Mouse (Mus musculus): Measurements from ENCODE around the gene Ogdh. TPM values are rescaled to one million over a fixed set of nuclear protein-coding genes. Genes with fewer than 3 reads are reported as not detected.

Gene Ogdh
- total RNA-seq, 1 experiment, result 68.4 TPM

DNA sequence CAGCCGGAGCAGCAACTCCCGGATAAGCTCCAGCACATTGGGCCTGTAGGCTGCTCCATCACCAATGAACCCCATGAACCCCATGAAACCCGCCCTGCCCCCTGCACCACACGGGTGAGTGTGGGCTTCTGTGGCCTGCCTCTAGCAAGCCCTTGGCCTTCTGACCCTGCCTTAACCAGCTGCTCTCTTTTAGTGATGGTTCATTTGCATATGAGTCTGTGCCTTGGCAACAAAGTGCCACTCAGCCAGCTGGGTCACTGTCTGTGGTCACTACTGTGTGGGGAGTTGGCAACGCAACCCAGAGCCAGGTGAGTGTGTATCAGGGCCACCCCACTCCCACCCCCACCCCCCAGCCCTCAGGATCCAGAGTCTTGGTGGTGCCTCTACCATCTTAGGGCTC lies 104.1 kb downstream of the Ogdh start:
- Histone ChIP-seq H3K36me3 (ENCODE audit: control insufficient read depth, insufficient read depth, low read length, poor library complexity, severe bottlenecking) (peaks cover 61% of the 10 kb centered on the region), H3K4me3 (ENCODE audit: insufficient read depth in 1 of 2, low read depth in 1 of 2, low read length in 2 of 2, poor library complexity in 1 of 2, severe bottlenecking in 1 of 2) (no peak overlapping the region), H3K9me3 (ENCODE audit: control insufficient read depth, insufficient read depth, low read depth, low read length) (no peaks in the 10 kb centered on the region), H3K27ac (ENCODE audit: insufficient read depth, low read depth, low read length, poor library complexity, severe bottlenecking) (no peak overlapping the region), H3K4me1 (ENCODE audit: control insufficient read depth in 2 of 2, insufficient read depth in 2 of 2, low read length in 2 of 2, poor library complexity in 1 of 2) (peaks cover 0 to 2% of the 10 kb centered on the region in 2 experiments; a peak in 1 of 4 replicates), H3K9ac (ENCODE audit: insufficient read depth, low read depth, low read length, poor library complexity, severe bottlenecking) (no peak overlapping the region)
- no peak for TF ChIP-seq CHD2 (IDR thresholded peaks at IDR 0.05; ENCODE audit: low read depth, low read length)
- TF ChIP-seq ZNF384 (IDR thresholded peaks at IDR 0.05; ENCODE audit: low read depth, low read length), result no peak
- TF ChIP-seq MAFK (IDR thresholded peaks at IDR 0.05; ENCODE audit: insufficient read depth, low read depth, low read length), result no peak
- no peak for TF ChIP-seq ZC3H11A (IDR thresholded peaks at IDR 0.05; ENCODE audit: borderline replicate concordance, low read depth, low read length)
- TF ChIP-seq HCFC1 (IDR thresholded peaks at IDR 0.05; ENCODE audit: borderline replicate concordance, insufficient read depth, low read length), result no peak
- in situ Hi-C loops (cut with MboI; ENCODE audit: low sequenced_read_pairs in 2 of 2, unreplicated experiment in 2 of 2), result no loop called here
- DNase-seq (ENCODE audit: low read depth, low spot score), result no peak

DNA sequence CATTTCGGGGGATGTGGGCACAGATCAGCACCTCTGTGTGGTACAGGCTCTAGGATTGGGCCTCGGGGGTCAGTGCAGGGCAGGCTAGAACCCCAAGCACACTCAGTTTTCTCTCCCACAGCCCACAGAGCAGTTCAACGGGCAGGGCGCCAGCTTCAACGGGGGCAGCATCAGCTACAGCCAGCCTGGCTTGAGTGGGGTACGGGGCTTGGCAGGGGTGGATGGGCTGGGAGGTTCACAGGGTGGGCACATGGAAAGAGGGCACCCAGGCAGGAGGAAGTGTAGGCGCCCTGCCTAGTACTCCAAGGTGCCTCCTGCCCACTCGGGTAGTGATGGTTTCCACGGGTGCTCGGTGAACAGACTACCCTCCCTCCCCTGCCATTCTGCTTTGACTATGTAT lies 106.7 kb downstream of the Ogdh start:
- Histone ChIP-seq H3K4me3 (ENCODE audit: insufficient read depth in 1 of 2, low read depth in 1 of 2, low read length in 2 of 2, poor library complexity in 1 of 2, severe bottlenecking in 1 of 2) (no peak overlapping the region), H3K4me1 (ENCODE audit: control insufficient read depth in 2 of 2, insufficient read depth in 2 of 2, low read length in 2 of 2, poor library complexity in 1 of 2) (no peaks in the 10 kb centered on the region; a peak in 1 of 4 replicates), H3K9me3 (ENCODE audit: control insufficient read depth, insufficient read depth, low read depth, low read length) (no peaks in the 10 kb centered on the region), H3K9ac (ENCODE audit: insufficient read depth, low read depth, low read length, poor library complexity, severe bottlenecking) (no peak overlapping the region), H3K27ac (ENCODE audit: insufficient read depth, low read depth, low read length, poor library complexity, severe bottlenecking) (no peak overlapping the region), H3K36me3 (ENCODE audit: control insufficient read depth, insufficient read depth, low read length, poor library complexity, severe bottlenecking) (peaks cover 75% of the 10 kb centered on the region)
- TF ChIP-seq CHD2 (IDR thresholded peaks at IDR 0.05; ENCODE audit: low read depth, low read length) (no peak), ZNF384 (IDR thresholded peaks at IDR 0.05; ENCODE audit: low read depth, low read length) (no peak), MAFK (IDR thresholded peaks at IDR 0.05; ENCODE audit: insufficient read depth, low read depth, low read length) (no peak), HCFC1 (IDR thresholded peaks at IDR 0.05; ENCODE audit: borderline replicate concordance, insufficient read depth, low read length) (no peak), ZC3H11A (IDR thresholded peaks at IDR 0.05; ENCODE audit: borderline replicate concordance, low read depth, low read length) (no peak)
- no peak for DNase-seq (ENCODE audit: low read depth, low spot score)
- in situ Hi-C loops (cut with MboI; ENCODE audit: low sequenced_read_pairs in 2 of 2, unreplicated experiment in 2 of 2), result no loop called here

DNA sequence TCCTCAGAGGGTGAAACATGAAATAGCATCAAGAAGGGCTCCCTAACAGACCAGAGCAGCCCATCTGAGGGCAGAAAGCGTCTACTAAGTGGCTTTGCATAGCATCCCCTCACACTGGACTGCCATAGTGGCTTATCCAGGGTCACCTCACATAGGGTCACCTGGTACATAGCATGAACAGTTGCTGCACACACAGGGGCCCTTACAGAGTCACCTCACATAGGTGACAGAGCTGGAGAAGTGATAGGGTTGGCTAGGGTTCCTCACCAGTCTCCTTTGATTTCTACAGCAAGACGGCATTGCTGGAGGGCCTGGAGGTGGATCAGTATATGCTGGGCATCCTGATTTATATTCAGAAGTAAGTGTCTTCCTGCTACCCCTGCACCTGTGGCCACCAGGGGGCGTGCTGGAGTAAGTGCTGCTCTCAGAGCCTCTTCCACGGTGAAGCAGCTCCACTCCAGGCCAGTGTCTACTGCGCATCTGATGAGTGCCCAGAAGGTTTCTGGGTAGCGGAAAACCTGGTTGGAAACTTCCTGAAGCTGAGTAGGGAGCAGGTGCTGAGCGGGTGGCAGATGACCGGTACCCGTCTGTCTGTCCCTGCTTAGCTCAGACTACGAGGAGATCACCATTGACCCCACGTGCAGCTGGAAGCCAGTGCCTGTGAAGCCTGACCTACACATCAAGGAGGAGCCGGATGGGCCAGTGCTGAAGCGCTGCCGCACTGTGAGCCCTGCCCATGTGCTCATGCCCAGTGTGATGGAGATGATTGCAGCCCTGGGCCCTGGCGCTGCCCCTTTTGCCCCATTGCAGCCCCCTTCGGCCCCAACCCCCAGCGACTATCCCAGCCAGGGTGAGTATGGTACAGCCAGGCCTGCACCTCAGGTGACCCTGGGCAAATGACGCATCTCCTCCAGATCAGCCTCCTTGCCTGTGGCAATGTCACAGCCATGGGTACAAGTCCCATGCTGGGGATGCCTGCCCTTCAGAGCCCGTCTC lies 111.4 kb downstream of the Ogdh start:
- peaks cover 65% of the 10 kb centered on the region for H3K36me3 ChIP-seq (ENCODE audit: control insufficient read depth, insufficient read depth, low read length, poor library complexity, severe bottlenecking)
- H3K4me3 ChIP-seq (ENCODE audit: insufficient read depth in 1 of 2, low read depth in 1 of 2, low read length in 2 of 2, poor library complexity in 1 of 2, severe bottlenecking in 1 of 2), result no peak overlapping the region
- H3K27ac ChIP-seq (ENCODE audit: insufficient read depth, low read depth, low read length, poor library complexity, severe bottlenecking), result no peak overlapping the region
- H3K9ac ChIP-seq (ENCODE audit: insufficient read depth, low read depth, low read length, poor library complexity, severe bottlenecking), result no peak overlapping the region
- TF ChIP-seq HCFC1 (IDR thresholded peaks at IDR 0.05; ENCODE audit: borderline replicate concordance, insufficient read depth, low read length), result no peak
- no peak for TF ChIP-seq ZC3H11A (IDR thresholded peaks at IDR 0.05; ENCODE audit: borderline replicate concordance, low read depth, low read length)
- no peak for TF ChIP-seq MAFK (IDR thresholded peaks at IDR 0.05; ENCODE audit: insufficient read depth, low read depth, low read length)
- TF ChIP-seq CHD2 (IDR thresholded peaks at IDR 0.05; ENCODE audit: low read depth, low read length), result no peak
- TF ChIP-seq ZNF384 (IDR thresholded peaks at IDR 0.05; ENCODE audit: low read depth, low read length), result no peak
- peaks cover 0 to 11% of the 10 kb centered on the region in 2 experiments; a peak in 1 of 4 replicates for H3K4me1 ChIP-seq (ENCODE audit: control insufficient read depth in 2 of 2, insufficient read depth in 2 of 2, low read length in 2 of 2, poor library complexity in 1 of 2)
- H3K9me3 ChIP-seq (ENCODE audit: control insufficient read depth, insufficient read depth, low read depth, low read length), result no peaks in the 10 kb centered on the region
- DNase-seq (ENCODE audit: low read depth, low spot score), result no peak
- in situ Hi-C loops (cut with MboI; ENCODE audit: low sequenced_read_pairs in 2 of 2, unreplicated experiment in 2 of 2), result no loop called here

DNA sequence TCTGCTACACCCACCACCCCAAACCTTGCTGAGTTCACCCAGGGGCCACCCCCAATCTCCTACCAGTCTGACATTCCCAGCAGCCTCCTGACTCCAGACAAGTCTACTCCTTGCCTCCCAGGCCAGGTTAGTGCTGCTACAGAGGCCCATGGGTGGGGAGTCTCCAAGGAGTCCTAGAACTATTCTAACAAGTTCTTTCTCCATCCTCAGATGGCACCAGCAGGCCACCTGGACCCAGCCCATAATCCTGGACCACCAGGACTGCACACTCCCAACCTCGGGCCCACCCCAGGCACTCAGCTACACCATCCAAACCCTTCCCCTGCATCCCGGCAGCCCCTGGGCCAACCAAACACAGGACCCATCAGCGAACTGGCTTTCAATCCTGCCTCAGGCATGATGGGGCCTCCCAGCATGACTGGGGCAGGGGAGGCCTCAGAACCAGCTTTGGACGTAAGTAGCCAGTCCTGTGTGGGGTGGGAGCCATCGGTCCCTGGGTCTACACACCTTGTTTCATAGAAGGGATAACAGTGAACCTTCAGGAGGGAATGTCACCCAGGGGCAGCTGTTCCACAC lies 112.5 kb downstream of the Ogdh start:
- TF ChIP-seq MAFK (IDR thresholded peaks at IDR 0.05; ENCODE audit: insufficient read depth, low read depth, low read length) (no peak), ZC3H11A (IDR thresholded peaks at IDR 0.05; ENCODE audit: borderline replicate concordance, low read depth, low read length) (no peak), CHD2 (IDR thresholded peaks at IDR 0.05; ENCODE audit: low read depth, low read length) (no peak), ZNF384 (IDR thresholded peaks at IDR 0.05; ENCODE audit: low read depth, low read length) (no peak), HCFC1 (IDR thresholded peaks at IDR 0.05; ENCODE audit: borderline replicate concordance, insufficient read depth, low read length) (no peak)
- in situ Hi-C loops (cut with MboI; ENCODE audit: low sequenced_read_pairs in 2 of 2, unreplicated experiment in 2 of 2), result no loop called here
- no peak for DNase-seq (ENCODE audit: low read depth, low spot score)
- H3K27ac ChIP-seq (ENCODE audit: insufficient read depth, low read depth, low read length, poor library complexity, severe bottlenecking), result no peak overlapping the region
- no peak overlapping the region for H3K4me3 ChIP-seq (ENCODE audit: insufficient read depth in 1 of 2, low read depth in 1 of 2, low read length in 2 of 2, poor library complexity in 1 of 2, severe bottlenecking in 1 of 2)
- H3K36me3 ChIP-seq (ENCODE audit: control insufficient read depth, insufficient read depth, low read length, poor library complexity, severe bottlenecking), result peaks cover 57% of the 10 kb centered on the region
- H3K4me1 ChIP-seq (ENCODE audit: control insufficient read depth in 2 of 2, insufficient read depth in 2 of 2, low read length in 2 of 2, poor library complexity in 1 of 2), result peaks cover 0 to 11% of the 10 kb centered on the region in 2 experiments; a peak in 1 of 4 replicates
- no peaks in the 10 kb centered on the region for H3K9me3 ChIP-seq (ENCODE audit: control insufficient read depth, insufficient read depth, low read depth, low read length)
- H3K9ac ChIP-seq (ENCODE audit: insufficient read depth, low read depth, low read length, poor library complexity, severe bottlenecking), result no peak overlapping the region
